Comparison of ENCODE assay signal across 19 mouse cellular contexts in genomic region chr8:11219282-11219681, GRCm38 (mm10).
DNase-seq lines count a peak whose midpoint lies in the region; ATAC-seq and TF ChIP-seq lines count a peak whose summit lies in the region.
"Had no signal": no experiment of that assay in that cellular context is flagged by ENCODE, and none has a peak within 500 bp of the region (broad histone marks: within the 10 kb centered on the region; RNA-seq: fewer than 3 reads in every experiment).

No protein-coding gene starts in this region.

- H3K9me3 ChIP-seq in lung, embryonic 14.5 days (ENCODE audit: low read depth, low read length) = no peaks in the 10 kb centered on the region
- no peaks in the 10 kb centered on the region for H3K9me3 ChIP-seq in lung, postnatal 0 days (ENCODE audit: low read length)
- H3K9me3 ChIP-seq in forebrain, embryonic 14.5 days (replicated peaks; ENCODE audit: control insufficient read depth, low read length) = no peaks in the 10 kb centered on the region
- H3K9me3 ChIP-seq: embryonic facial prominence, embryonic 13.5 days; forebrain, embryonic 12.5 days; heart, embryonic 13.5 days had no signal

- H3K4me2 ChIP-seq in lung, embryonic 14.5 days = no peak overlapping the region
- no peak overlapping the region for H3K4me2 ChIP-seq in lung, postnatal 0 days (replicated peaks; ENCODE audit: low read depth, low read length)
- H3K4me2 ChIP-seq in forebrain, embryonic 14.5 days (ENCODE audit: low read length) = no peak overlapping the region
- H3K4me2 ChIP-seq: embryonic facial prominence, embryonic 13.5 days; forebrain, embryonic 12.5 days; heart, embryonic 13.5 days had no signal

- H3K4me3 ChIP-seq in lung, embryonic 14.5 days (ENCODE audit: low read depth, low read length) = no peak overlapping the region
- no peak overlapping the region for H3K4me3 ChIP-seq in lung, postnatal 0 days (ENCODE audit: low read depth, low read length)
- H3K4me3 ChIP-seq in forebrain, embryonic 14.5 days (ENCODE audit: low read depth, low read length) = no peak overlapping the region
- H3K4me3 ChIP-seq: embryonic facial prominence, embryonic 13.5 days; forebrain, embryonic 12.5 days; heart, embryonic 13.5 days had no signal

- no peak overlapping the region for H3K9ac ChIP-seq in lung, embryonic 14.5 days
- H3K9ac ChIP-seq in lung, postnatal 0 days (replicated peaks; ENCODE audit: low read depth) = no peak overlapping the region
- no peak overlapping the region for H3K9ac ChIP-seq in forebrain, embryonic 14.5 days (ENCODE audit: low read length)
- H3K9ac ChIP-seq: embryonic facial prominence, embryonic 13.5 days; forebrain, embryonic 12.5 days; forebrain, postnatal 0 days; heart, embryonic 13.5 days had no signal

- peaks cover 95% of the 10 kb centered on the region for H3K36me3 ChIP-seq in lung, embryonic 14.5 days (ENCODE audit: insufficient read depth)
- H3K36me3 ChIP-seq in lung, postnatal 0 days (ENCODE audit: insufficient read depth, low read length) = peaks cover 85% of the 10 kb centered on the region
- H3K36me3 ChIP-seq in forebrain, embryonic 14.5 days (ENCODE audit: control insufficient read depth, insufficient read depth, low read length) = no peaks in the 10 kb centered on the region

- no peak overlapping the region for H3K27ac ChIP-seq in lung, embryonic 14.5 days (ENCODE audit: low read depth)
- no peak overlapping the region for H3K27ac ChIP-seq in lung, postnatal 0 days (ENCODE audit: low read length)
- H3K27ac ChIP-seq in forebrain, embryonic 14.5 days (ENCODE audit: low read depth, low read length) = no peak overlapping the region
- H3K27ac ChIP-seq: embryonic facial prominence, embryonic 13.5 days; forebrain, embryonic 12.5 days; heart, embryonic 13.5 days had no signal

- H3K4me1 ChIP-seq in lung, embryonic 14.5 days (ENCODE audit: insufficient read depth) = no peaks in the 10 kb centered on the region
- no peaks in the 10 kb centered on the region for H3K4me1 ChIP-seq in lung, postnatal 0 days (ENCODE audit: insufficient read depth, low read depth, low read length)
- H3K4me1 ChIP-seq in forebrain, embryonic 14.5 days (ENCODE audit: control insufficient read depth, insufficient read depth, low read length) = no peaks in the 10 kb centered on the region
- H3K4me1 ChIP-seq: embryonic facial prominence, embryonic 13.5 days; forebrain, embryonic 12.5 days had no signal

- peak; percentile 59 for ATAC-seq in lung, embryonic 14.5 days (ENCODE audit: insufficient read depth)
- peak; percentile 37 for ATAC-seq in granulocyte monocyte progenitor cell, adult 5-6 weeks (replicated peaks; ENCODE audit: poor library complexity, severe bottlenecking)
- peak; percentile 27 for ATAC-seq in lung, postnatal 0 days
- peak; percentile 19; the same call in 1 of the 2 replicates for ATAC-seq in megakaryocyte, adult 5-6 weeks (ENCODE audit: poor library complexity, severe bottlenecking)
- no peak for ATAC-seq in forebrain, embryonic 14.5 days
- ATAC-seq: activated CD4-positive, CD25-positive, alpha-beta regulatory T cell, adult 4 months; forebrain, postnatal 0 days; Patski had no signal

- H3K27me3 ChIP-seq in lung, embryonic 14.5 days (ENCODE audit: insufficient read depth, low read length) = no peaks in the 10 kb centered on the region
- no peaks in the 10 kb centered on the region for H3K27me3 ChIP-seq in lung, postnatal 0 days (replicated peaks; ENCODE audit: insufficient read depth, low read length)
- H3K27me3 ChIP-seq in forebrain, embryonic 14.5 days (replicated peaks; ENCODE audit: control insufficient read depth, insufficient read depth, low read length) = no peaks in the 10 kb centered on the region
- H3K27me3 ChIP-seq: embryonic facial prominence, embryonic 13.5 days; forebrain, embryonic 12.5 days; heart, embryonic 13.5 days; Patski had no signal

- peak; percentile 75 for DNase-seq in lung, embryonic 14.5 days
- no peak for DNase-seq in lung, postnatal 14 days
- peak; percentile 53 for DNase-seq in lung, postnatal 0 days (ENCODE audit: low spot score)
- DNase-seq in forebrain, embryonic 14.5 days (ENCODE audit: low spot score) = no peak
- DNase-seq in urinary bladder, postnatal 10 days (ENCODE audit: low spot score) = no peak
- DNase-seq: adrenal gland, postnatal 14 days; cerebellum, adult 11-12 months; cerebellum, adult 9-10 months; cerebellum, postnatal 25 days; forebrain, postnatal 0 days; gastrocnemius, postnatal 14 days; heart, postnatal 36 days had no signal

- 32% methylated on average over 6 of the region's 6 CpGs for WGBS in lung, embryonic 14.5 days
- WGBS in lung, postnatal 0 days = 39% methylated on average over 6 of the region's 6 CpGs
- WGBS in forebrain, embryonic 14.5 days = 88% methylated on average over 6 of the region's 6 CpGs

- TF ChIP-seq EP300 in lung, postnatal 0 days (IDR thresholded peaks at IDR 0.05) = peak; percentile 26; the same call in 1 of the 2 replicates

- TF ChIP-seq CTCF in lung, embryonic 14.5 days (IDR thresholded peaks at IDR 0.05; ENCODE audit: low read depth) = no peak
- no peak for TF ChIP-seq CTCF in lung, postnatal 0 days (IDR thresholded peaks at IDR 0.05)

Comparison
In these comparisons a context has a peak if more than half of its experiments do, and no peak if none do; other contexts are left out.
1. DNase-seq: peak in lung, embryonic 14.5 days (single experiment) and lung, postnatal 0 days (single experiment); none in lung, postnatal 14 days (single experiment), forebrain, embryonic 14.5 days (single experiment) and urinary bladder, postnatal 10 days (single experiment).